Mouse (Mus musculus): ENCODE data around the gene Slc35f5. TPM values are rescaled to one million over a fixed set of nuclear protein-coding genes. Genes with fewer than 3 reads are reported as not detected.

The Slc35f5 gene
- polyA plus RNA-seq, 1 experiment from 2014 or later: 59.6 TPM

DNA sequence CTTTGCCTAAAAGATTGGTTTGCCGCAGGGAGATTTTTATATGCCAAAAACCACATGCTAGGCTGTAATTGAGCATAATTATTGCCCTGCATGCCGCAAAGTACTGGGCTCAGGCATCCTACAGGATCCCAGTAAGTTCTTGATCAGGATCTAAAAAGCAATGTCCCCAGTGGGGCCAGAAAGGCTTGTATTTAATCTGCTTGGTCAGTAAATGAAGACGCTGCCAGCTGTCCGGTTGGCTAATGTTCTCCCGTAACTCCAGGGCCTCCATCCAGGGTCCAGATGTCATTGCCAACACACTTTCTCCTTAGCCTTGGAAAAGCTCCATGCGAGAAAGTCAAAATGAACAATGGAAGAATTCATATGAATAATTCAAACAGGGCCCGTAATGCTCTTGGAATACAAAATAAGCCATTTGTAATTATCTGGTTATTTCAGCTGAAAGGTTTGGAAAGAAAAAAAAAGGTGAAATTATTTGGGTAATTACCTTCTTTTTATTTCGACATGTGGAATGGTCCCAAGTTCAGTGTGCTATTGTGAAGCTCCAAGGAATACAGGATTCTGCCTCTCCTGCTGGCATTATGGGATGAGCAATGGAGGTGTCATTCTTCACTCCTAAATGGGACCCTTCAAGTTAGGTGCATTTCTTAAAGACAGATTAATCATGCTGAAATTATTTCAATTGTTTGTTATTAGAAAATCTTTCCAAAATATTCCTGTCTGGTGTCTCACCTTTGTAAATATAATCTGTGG lies 79.3 kb downstream of the Slc35f5 start:
- no peak overlapping the region for H3K4me2 ChIP-seq (replicated peaks; ENCODE audit: low read depth, low read length)
- no peak overlapping the region for H3K4me3 ChIP-seq (ENCODE audit: low read length)
- H3K4me1 ChIP-seq (ENCODE audit: insufficient read depth, low read length): no peaks in the 10 kb centered on the region
- 89% methylated on average over 8 of the region's 8 CpGs for WGBS
- H3K9me3 ChIP-seq (ENCODE audit: low read length): no peaks in the 10 kb centered on the region
- no peak overlapping the region for H3K9ac ChIP-seq (replicated peaks; ENCODE audit: low read length)
- no peak for ATAC-seq (ENCODE audit: low FRiP score, low TSS enrichment)
- no peaks in the 10 kb centered on the region for H3K36me3 ChIP-seq (ENCODE audit: insufficient read depth, low read length)
- H3K27ac ChIP-seq (ENCODE audit: low read length): no peak overlapping the region
- no peaks in the 10 kb centered on the region for H3K27me3 ChIP-seq (ENCODE audit: insufficient read depth, low read length)

DNA sequence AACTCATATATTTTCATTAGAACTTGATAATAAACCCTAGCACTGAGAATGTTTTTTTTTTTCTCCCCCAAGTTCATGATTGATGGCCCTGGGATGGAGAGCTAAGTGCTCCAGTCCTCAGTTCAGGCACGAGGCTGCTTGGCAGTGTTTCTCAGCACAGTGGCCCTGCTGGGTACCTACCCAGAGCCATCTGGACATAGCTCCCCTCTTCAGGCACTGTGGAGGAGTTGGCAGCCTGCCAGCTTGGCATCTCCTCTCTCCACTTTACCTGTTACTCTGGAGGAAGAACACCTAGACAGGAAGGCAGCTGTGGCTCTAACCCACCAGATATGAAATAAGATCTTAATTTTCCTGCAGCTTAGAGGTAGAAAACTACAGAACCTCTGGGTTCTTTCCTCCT lies 83.2 kb downstream of the Slc35f5 start:
- Histone ChIP-seq H3K27me3 (ENCODE audit: insufficient read depth, low read length) (no peaks in the 10 kb centered on the region), H3K4me1 (ENCODE audit: insufficient read depth, low read length) (no peaks in the 10 kb centered on the region), H3K9me3 (ENCODE audit: low read length) (no peaks in the 10 kb centered on the region), H3K4me3 (ENCODE audit: low read length) (no peak overlapping the region), H3K36me3 (ENCODE audit: insufficient read depth, low read length) (no peaks in the 10 kb centered on the region), H3K4me2 (replicated peaks; ENCODE audit: low read depth, low read length) (no peak overlapping the region), H3K9ac (replicated peaks; ENCODE audit: low read length) (no peak overlapping the region), H3K27ac (ENCODE audit: low read length) (no peak overlapping the region)
- ATAC-seq (ENCODE audit: low FRiP score, low TSS enrichment): no peak
- WGBS: 10% methylated on average over 1 of the region's 1 CpGs

Other genes with a start within 250 kb of the Slc35f5 start
- gene Actr3, start 124.9 kb upstream of the Slc35f5 start, polyA plus RNA-seq (2015; fragmentation: Nextera tagmentation; extraction: Ambion mirVana): 272 and 303 TPM in 2 replicates
- gene Gpr39, start 116.4 kb downstream of the Slc35f5 start, polyA plus RNA-seq (2015; fragmentation: Nextera tagmentation; extraction: Ambion mirVana): 6.2 and 7.0 TPM in 2 replicates

Measured in kidney, embryonic 16.5 days (tissue).